Mouse (Mus musculus): ENCODE results near the gene Foxi1. TPM values are rescaled to one million over a fixed set of nuclear protein-coding genes. Genes with fewer than 3 reads are reported as not detected.
"Not testable (repeated sequence)": the region's sequence is repeated elsewhere in the genome, so short reads cannot be mapped to it uniquely, and the experiment has no call there.

The Foxi1 gene
- not detected for total RNA-seq (2021)
- long read RNA-seq, experiment 1 = 0 reads
- long read RNA-seq, experiment 2 = 0 reads

DNA sequence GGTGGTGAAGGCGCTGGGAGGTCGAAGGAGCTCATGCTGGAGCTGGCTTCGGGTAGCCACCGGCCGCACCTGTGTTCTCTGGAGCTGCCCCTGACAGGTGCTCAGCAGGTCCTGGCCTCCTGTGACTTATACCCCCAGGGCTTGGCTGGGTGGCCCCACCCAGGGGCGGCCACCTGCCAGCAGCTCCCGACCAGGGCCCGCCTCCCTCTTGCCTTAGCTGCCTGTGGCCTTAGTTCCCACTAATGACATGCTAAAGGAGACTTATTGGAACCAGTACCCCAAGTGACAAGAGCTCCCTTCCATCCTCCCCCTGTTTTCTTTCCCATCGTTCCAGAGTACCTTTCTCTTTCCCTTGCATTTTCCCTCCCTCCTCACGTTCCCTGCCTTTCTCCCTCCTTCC, at the start of gene Foxi1:
TSS of gene Foxi1 (minus strand) at position 101 of the 400 bp plus-strand sequence.
- no peak for DNase-seq
- intact Hi-C loops (cut with DNase I) = no loop called here

GRCm38 (mm10) chr11:34242979-34243378, 35.1 kb upstream of the Foxi1 start:
- intact Hi-C loops (cut with DNase I) = no loop called here
- DNase-seq = no peak

DNA sequence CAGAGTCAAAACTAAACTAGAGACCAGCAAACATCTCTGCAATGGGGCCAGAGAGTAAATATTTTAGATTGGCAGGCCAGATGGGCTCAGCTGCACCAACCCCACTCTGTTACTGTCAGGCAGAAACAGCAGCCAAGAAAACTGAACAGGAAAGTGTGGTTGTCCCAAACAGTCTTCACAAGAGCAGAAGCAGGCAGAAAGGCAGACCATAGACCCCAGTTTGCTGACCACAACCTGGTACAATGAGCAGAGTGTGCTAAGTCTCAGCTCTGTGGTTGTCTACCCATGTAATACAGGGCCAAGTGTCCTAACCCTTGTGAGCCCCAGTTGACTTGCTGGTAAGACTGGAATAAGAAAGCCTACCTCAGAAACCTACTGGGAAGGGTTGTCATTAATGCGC, 32.4 kb upstream of the Foxi1 start:
- DNase-seq = no peak
- intact Hi-C loops (cut with DNase I) = no loop called here

DNA sequence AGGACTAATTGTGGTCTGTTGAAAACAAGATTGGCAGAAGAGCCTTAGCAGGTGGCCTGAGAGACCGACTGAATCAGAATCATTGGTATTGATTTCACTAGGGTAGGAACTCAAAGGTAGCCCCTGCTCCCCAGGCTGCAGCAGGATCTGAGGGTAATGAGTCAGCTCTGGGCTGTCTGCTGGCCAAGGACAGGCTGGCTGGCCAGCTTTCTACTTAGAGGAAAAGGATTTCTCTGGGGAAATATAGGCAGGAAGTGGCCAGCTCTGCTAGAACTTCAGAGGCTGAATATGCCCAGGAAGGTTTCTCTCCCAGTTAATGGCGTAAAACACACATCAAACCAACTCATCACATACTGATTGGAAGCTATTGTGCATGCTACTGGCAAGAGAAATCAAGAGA, 31.8 kb upstream of the Foxi1 start:
- DNase-seq = peak; percentile 10 to 17
- intact Hi-C loops (cut with DNase I) = no loop called here

- no peak for DNase-seq
- intact Hi-C loops (cut with DNase I) = no loop called here
Measured at GRCm38 (mm10) chr11:34236885-34237284, 29.0 kb upstream of the Foxi1 start.

GRCm38 (mm10) chr11:34236091-34236759, 28.3 kb upstream of the Foxi1 start:
- intact Hi-C loops (cut with DNase I) = no loop called here
- no peak for DNase-seq

DNA sequence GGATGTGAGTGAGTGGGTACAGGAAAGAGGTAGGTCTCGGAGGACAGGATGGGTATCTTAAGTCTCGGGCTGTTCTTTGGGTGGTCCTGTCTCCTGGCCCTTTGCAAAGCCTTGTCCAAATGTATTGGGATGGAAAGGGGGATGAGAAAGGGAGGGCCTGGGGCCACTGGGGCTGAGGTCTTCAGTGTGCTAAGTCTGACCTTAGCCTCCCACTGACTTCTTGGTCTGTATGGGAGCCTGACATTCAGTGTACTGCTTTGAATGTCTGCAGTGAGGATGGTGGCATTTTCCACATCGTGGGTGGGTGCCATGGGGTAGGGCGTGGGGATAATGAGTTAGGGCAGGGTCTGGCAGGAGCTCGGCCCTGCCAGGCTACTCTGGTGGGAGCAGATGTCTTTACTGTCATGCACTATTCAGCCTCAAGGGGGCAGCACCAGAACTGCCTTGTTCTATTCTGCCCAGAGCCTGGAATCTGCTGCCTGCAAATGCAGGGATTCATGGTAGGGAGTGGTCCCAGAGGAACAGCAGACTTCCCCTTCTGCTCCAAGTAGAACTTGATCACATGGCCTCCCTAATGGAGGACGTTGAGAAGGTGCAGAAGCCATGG, 21.0 kb upstream of the Foxi1 start:
- intact Hi-C loops (cut with DNase I) = loop anchor here (5.0 kb wide), 1 partner anchor 588 kb away; no protein-coding TSS in a partner anchor
- DNase-seq = peak; percentile 36 to 68

GRCm38 (mm10) chr11:34227180-34227579, 19.3 kb upstream of the Foxi1 start:
- no peak for DNase-seq
- intact Hi-C loops (cut with DNase I) = loop anchor here (5.0 kb wide), 1 partner anchor 590 kb away; no protein-coding TSS in a partner anchor

- DNase-seq; intact Hi-C loops (cut with DNase I): not testable (repeated sequence)
Measured at GRCm38 (mm10) chr11:34220596-34220995, 12.7 kb upstream of the Foxi1 start.

- intact Hi-C loops (cut with DNase I) = loop anchor here (1.0 to 10.0 kb wide), 5 partner anchors 64 to 488 kb away; no protein-coding TSS in a partner anchor
- peak; percentile 60 to 80 for DNase-seq
Measured at GRCm38 (mm10) chr11:34212853-34213252, 5.0 kb upstream of the Foxi1 start.

GRCm38 (mm10) chr11:34202769-34203168, 5.1 kb downstream of the Foxi1 start:
- intact Hi-C loops (cut with DNase I) = no loop called here
- DNase-seq = no peak

GRCm38 (mm10) chr11:34195142-34195541, 12.7 kb downstream of the Foxi1 start:
- no peak for DNase-seq
- intact Hi-C loops (cut with DNase I) = no loop called here

DNA sequence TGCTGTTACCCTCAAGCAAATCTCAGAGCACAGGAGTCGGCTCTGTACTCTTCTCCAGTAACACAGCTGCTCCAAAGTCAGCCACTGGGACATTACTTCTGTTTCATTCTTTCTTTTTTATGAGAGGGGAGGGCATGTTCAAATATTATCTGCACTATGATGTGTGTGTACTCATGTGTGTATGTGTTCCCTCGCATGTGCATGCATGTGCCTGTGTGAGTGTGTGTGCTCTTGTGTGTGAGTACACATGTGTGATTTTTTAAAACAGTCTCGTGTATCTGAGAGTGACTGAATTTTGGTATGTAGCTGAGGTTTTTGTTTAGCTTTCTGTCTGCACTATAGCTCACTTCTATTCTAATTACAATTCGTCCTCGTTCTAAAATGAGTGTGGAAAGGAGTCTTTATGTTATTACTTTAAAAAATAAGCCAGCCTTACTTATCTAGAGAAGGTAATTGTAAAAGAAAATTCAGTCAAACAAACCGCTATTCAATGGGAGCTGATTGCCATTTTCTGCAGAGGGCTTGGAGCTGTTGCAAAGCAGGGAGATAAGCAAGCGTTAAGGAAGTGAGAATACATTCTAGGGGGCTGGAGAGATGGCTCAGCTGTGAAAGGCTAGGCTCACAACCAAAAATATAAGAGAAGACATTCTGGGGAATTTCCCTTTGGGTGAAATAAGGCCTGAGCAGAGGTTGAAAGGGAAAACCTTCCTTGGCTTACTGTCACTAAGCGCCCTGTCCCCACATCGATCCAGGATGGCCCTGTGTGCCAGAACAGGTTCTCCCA, 13.5 kb downstream of the Foxi1 start:
- no peak for DNase-seq
- intact Hi-C loops (cut with DNase I) = no loop called here

- intact Hi-C loops (cut with DNase I) = no loop called here
- DNase-seq = no peak
Measured at GRCm38 (mm10) chr11:34193658-34194057, 14.2 kb downstream of the Foxi1 start.

GRCm38 (mm10) chr11:34184266-34184665, 23.6 kb downstream of the Foxi1 start:
- no peak for DNase-seq
- intact Hi-C loops (cut with DNase I) = no loop called here

DNA sequence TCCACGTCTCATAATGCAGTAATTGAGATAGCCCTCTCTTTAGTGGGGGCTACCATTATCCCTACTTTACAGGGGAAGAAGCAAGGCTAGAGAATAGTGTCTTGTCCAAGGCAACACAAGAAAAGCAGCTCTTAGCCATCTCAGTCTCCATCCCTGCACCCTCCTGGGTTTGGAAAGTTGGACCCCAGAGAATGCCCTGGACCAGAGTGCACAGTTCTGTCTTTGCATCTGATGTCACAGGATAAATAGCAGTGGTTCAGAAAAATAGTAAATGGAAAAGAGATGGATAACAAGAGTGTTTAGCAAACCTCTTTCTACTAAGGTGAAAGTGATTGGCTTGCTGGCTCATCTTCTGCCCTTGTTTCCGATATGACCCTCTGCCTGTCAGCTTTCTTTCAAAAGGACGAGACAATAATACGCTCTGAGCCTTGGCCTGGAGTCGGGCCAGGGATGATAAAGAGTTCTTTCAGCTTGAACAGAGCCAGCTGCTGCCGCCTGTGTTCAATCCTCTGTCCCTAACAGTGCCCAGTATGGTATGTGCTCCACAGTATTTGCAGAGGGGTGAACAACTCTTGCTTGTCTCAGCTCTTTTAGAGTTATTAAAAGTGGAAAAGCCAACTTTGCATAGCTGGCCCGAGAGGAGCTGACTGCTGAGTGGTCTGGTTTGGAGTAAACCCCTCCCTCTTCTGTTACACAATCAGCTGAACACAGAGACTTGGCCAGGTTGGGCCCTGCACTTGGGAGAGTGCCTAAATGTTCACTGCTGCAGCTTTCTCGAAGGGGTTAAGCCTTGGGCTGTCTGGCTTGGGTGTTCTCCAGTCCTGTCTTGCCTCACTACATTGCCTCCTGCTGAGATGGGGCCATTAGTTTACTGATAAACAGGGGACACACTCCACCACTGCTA, 26.4 kb downstream of the Foxi1 start:
- intact Hi-C loops (cut with DNase I) = no loop called here
- DNase-seq = peak; percentile 62 to 64

DNA sequence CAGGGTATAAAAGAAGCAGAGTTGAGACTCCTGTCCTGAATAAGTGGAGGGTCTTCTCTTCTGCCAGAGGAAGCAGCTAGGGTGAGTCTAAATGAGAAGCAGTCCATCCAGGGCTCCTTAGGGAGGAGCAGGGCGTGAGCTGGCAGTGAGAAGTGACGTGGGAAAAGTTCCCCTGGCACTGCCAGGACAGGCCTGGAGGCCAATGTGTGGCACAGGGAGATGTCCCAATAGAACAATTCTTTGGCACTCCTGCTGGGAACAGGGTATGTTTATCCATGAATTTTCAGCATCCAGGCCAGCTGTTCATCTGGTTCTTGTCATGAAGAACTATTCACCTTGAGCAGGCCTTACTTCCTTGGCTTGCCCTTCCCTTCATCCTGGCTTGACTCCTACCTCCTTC, 29.1 kb downstream of the Foxi1 start:
- DNase-seq = no peak
- intact Hi-C loops (cut with DNase I) = no loop called here

DNA sequence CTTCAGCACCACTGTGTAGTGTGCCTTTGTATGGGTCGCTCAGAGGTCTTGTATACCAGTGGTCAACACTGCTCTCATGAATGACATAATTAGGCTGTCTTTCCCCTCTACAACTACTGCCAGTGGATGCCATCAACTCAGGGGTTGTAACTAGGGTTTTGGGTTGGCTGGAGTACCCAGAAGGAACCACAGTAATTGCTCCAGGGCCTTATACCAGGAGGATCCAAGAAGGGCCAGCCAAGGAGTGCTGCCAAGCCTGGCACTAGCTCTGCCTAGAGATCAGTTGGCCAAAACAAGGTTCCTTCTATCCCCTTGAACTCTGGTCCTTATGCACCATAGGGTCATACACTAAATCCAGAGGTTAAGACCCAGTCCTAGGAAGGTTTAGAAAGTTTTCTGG, 31.5 kb downstream of the Foxi1 start:
- intact Hi-C loops (cut with DNase I) = no loop called here
- DNase-seq = no peak

DNA sequence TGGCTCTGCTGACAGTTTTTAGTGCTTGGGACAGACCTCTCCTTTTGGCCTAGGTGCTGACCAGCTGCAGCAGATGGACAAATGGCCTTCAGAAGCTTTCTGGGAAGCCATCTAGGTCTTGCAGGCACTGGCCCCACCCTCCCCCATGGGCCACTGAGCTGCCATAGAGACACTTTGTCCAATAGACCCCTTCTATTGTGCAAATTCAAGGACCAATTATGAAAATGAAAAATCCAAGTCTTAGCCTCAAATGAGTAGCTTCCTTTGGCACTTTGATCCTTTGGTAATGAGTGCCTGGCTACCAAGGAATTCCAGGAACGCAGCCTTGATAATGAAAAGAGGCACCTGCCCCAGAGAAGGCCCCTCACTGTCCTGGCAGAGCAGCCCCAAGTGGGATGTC, 36.7 kb downstream of the Foxi1 start:
- DNase-seq = no peak
- intact Hi-C loops (cut with DNase I) = no loop called here

DNA sequence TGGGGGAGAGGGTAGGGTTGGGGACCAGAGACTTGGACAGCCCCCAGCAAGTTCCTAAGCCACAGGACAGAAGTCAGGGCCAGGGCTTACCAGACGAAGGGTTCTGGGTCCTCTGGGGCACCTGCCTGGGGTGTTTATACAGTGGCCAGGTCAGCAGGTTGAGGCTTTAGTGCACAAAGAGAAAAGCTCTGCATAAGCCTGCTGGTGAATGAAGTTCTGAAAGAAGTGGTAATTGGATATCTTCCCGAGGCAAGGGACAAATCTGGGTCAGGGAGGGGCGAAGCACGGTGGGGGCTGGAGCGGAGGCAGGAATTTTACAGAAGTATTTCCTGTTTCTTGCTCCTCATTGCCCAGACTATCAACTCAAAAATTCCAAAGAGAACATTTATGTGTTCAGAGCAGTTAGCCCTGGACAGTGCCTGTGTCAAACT, 38.4 kb downstream of the Foxi1 start:
- intact Hi-C loops (cut with DNase I) = no loop called here
- DNase-seq = peak; percentile 36 to 56

Measured in heart, postnatal 14 days (tissue).